Mouse (Mus musculus): ENCODE results near the gene Cntn4.

GRCm38 (mm10) chr6:106643026-106643425 is 965.6 kb downstream of the Cntn4 start:
- TF ChIP-seq CTCF (IDR thresholded peaks at IDR 0.05; ENCODE audit: borderline replicate concordance, extremely low read depth, insufficient read depth, insufficient read length) = no peak
- TF ChIP-seq POLR2A (IDR thresholded peaks at IDR 0.05; ENCODE audit: borderline replicate concordance, extremely low read depth, insufficient read depth, insufficient read length, poor library complexity, severe bottlenecking) = no peak

Data from brain, embryonic 14.5 days (tissue).